Mouse (Mus musculus): ENCODE measurements at regions not wholly inside any gene's neighbourhood (a gene's known extent, or its start where the extent isn't known, plus 50 kb on each side); places are given as distances from the start of the nearest gene placed in this dataset.
"Not testable (repeated sequence)": the region's sequence is repeated elsewhere in the genome, so short reads cannot be mapped to it uniquely, and the experiment has no call there.

GRCm38 (mm10) chr3:130803591-130804326 is 73.6 kb upstream of the Rpl34 start:
- 32% methylated on average over 12 of the region's 12 CpGs for WGBS
- Histone ChIP-seq H3K9ac (replicated peaks; ENCODE audit: low read length) (no peak overlapping the region), H3K4me2 (ENCODE audit: low read depth, low read length) (no peak overlapping the region), H3K36me3 (replicated peaks; ENCODE audit: control insufficient read depth, insufficient read depth, low read depth, low read length) (no peaks in the 10 kb centered on the region), H3K27ac (replicated peaks; ENCODE audit: low read depth, low read length) (no peak overlapping the region), H3K4me1 (ENCODE audit: control insufficient read depth, insufficient read depth, low read length) (no peaks in the 10 kb centered on the region), H3K27me3 (ENCODE audit: control insufficient read depth, insufficient read depth, low read length) (no peaks in the 10 kb centered on the region), H3K4me3 (ENCODE audit: low read depth, low read length) (no peak overlapping the region), H3K9me3 (replicated peaks; ENCODE audit: control insufficient read depth, low read length) (no peaks in the 10 kb centered on the region)
- peak; percentile 65 for ATAC-seq (replicated peaks; ENCODE audit: insufficient number of reproducible peaks, low FRiP score, low TSS enrichment, low read depth)
- DNase-seq (ENCODE audit: low spot score): peak; percentile 73

- Histone ChIP-seq H3K4me2 (ENCODE audit: low read depth, low read length) (no peak overlapping the region), H3K27me3 (ENCODE audit: control insufficient read depth, insufficient read depth, low read length) (no peaks in the 10 kb centered on the region), H3K9me3 (replicated peaks; ENCODE audit: control insufficient read depth, low read length) (no peaks in the 10 kb centered on the region), H3K27ac (replicated peaks; ENCODE audit: low read depth, low read length) (no peak overlapping the region), H3K9ac (replicated peaks; ENCODE audit: low read length) (no peak overlapping the region), H3K36me3 (replicated peaks; ENCODE audit: control insufficient read depth, insufficient read depth, low read depth, low read length) (no peaks in the 10 kb centered on the region), H3K4me3 (ENCODE audit: low read depth, low read length) (no peak overlapping the region), H3K4me1 (ENCODE audit: control insufficient read depth, insufficient read depth, low read length) (no peaks in the 10 kb centered on the region)
- no peak for ATAC-seq (replicated peaks; ENCODE audit: insufficient number of reproducible peaks, low FRiP score, low TSS enrichment, low read depth)
- no peak for DNase-seq (ENCODE audit: low spot score)
- 81% methylated on average over 2 of the region's 2 CpGs for WGBS
These were observed 69.8 kb upstream of the Rpl34 start for GRCm38 (mm10) chr3:130800016-130800415.

- not testable (repeated sequence) for H3K4me1 ChIP-seq (ENCODE audit: control insufficient read depth, insufficient read depth, low read length); H3K36me3 ChIP-seq (replicated peaks; ENCODE audit: control insufficient read depth, insufficient read depth, low read depth, low read length); H3K27ac ChIP-seq (replicated peaks; ENCODE audit: low read depth, low read length); H3K9ac ChIP-seq (replicated peaks; ENCODE audit: low read length); ATAC-seq (replicated peaks; ENCODE audit: insufficient number of reproducible peaks, low FRiP score, low TSS enrichment, low read depth); H3K27me3 ChIP-seq (ENCODE audit: control insufficient read depth, insufficient read depth, low read length); H3K4me3 ChIP-seq (ENCODE audit: low read depth, low read length); H3K9me3 ChIP-seq (replicated peaks; ENCODE audit: control insufficient read depth, low read length); H3K4me2 ChIP-seq (ENCODE audit: low read depth, low read length); DNase-seq (ENCODE audit: low spot score)
- WGBS: 100% methylated on average over 1 of the region's 1 CpGs
These were observed 67.8 kb upstream of the Rpl34 start for GRCm38 (mm10) chr3:130797956-130798355.

GRCm38 (mm10) chr3:130796531-130796930 is 66.3 kb upstream of the Rpl34 start:
- no peaks in the 10 kb centered on the region for H3K4me1 ChIP-seq (ENCODE audit: control insufficient read depth, insufficient read depth, low read length)
- H3K4me2 ChIP-seq (ENCODE audit: low read depth, low read length): no peak overlapping the region
- no peaks in the 10 kb centered on the region for H3K27me3 ChIP-seq (ENCODE audit: control insufficient read depth, insufficient read depth, low read length)
- no peak overlapping the region for H3K27ac ChIP-seq (replicated peaks; ENCODE audit: low read depth, low read length)
- H3K9ac ChIP-seq (replicated peaks; ENCODE audit: low read length): no peak overlapping the region
- no peaks in the 10 kb centered on the region for H3K9me3 ChIP-seq (replicated peaks; ENCODE audit: control insufficient read depth, low read length)
- WGBS: 84% methylated on average over 8 of the region's 8 CpGs
- no peaks in the 10 kb centered on the region for H3K36me3 ChIP-seq (replicated peaks; ENCODE audit: control insufficient read depth, insufficient read depth, low read depth, low read length)
- no peak overlapping the region for H3K4me3 ChIP-seq (ENCODE audit: low read depth, low read length)
- ATAC-seq (replicated peaks; ENCODE audit: insufficient number of reproducible peaks, low FRiP score, low TSS enrichment, low read depth) (no peak), DNase-seq (ENCODE audit: low spot score) (no peak)

GRCm38 (mm10) chr3:130795396-130795795 is 65.2 kb upstream of the Rpl34 start:
- H3K4me1 ChIP-seq (ENCODE audit: control insufficient read depth, insufficient read depth, low read length): no peaks in the 10 kb centered on the region
- no peak overlapping the region for H3K4me2 ChIP-seq (ENCODE audit: low read depth, low read length)
- no peaks in the 10 kb centered on the region for H3K36me3 ChIP-seq (replicated peaks; ENCODE audit: control insufficient read depth, insufficient read depth, low read depth, low read length)
- WGBS: 57% methylated on average over 4 of the region's 4 CpGs
- H3K4me3 ChIP-seq (ENCODE audit: low read depth, low read length): no peak overlapping the region
- ATAC-seq (replicated peaks; ENCODE audit: insufficient number of reproducible peaks, low FRiP score, low TSS enrichment, low read depth) (no peak), DNase-seq (ENCODE audit: low spot score) (no peak)
- H3K9ac ChIP-seq (replicated peaks; ENCODE audit: low read length): no peak overlapping the region
- H3K27me3 ChIP-seq (ENCODE audit: control insufficient read depth, insufficient read depth, low read length): no peaks in the 10 kb centered on the region
- no peaks in the 10 kb centered on the region for H3K9me3 ChIP-seq (replicated peaks; ENCODE audit: control insufficient read depth, low read length)
- no peak overlapping the region for H3K27ac ChIP-seq (replicated peaks; ENCODE audit: low read depth, low read length)

- no peaks in the 10 kb centered on the region for H3K36me3 ChIP-seq (replicated peaks; ENCODE audit: control insufficient read depth, insufficient read depth, low read depth, low read length)
- no peak; the same call in 1 of the 2 replicates for ATAC-seq (replicated peaks; ENCODE audit: insufficient number of reproducible peaks, low FRiP score, low TSS enrichment, low read depth)
- H3K9me3 ChIP-seq (replicated peaks; ENCODE audit: control insufficient read depth, low read length): no peaks in the 10 kb centered on the region
- no peak overlapping the region for H3K9ac ChIP-seq (replicated peaks; ENCODE audit: low read length)
- H3K27me3 ChIP-seq (ENCODE audit: control insufficient read depth, insufficient read depth, low read length): no peaks in the 10 kb centered on the region
- H3K27ac ChIP-seq (replicated peaks; ENCODE audit: low read depth, low read length): no peak overlapping the region
- 32% methylated on average over 11 of the region's 13 CpGs for WGBS
- DNase-seq (ENCODE audit: low spot score): no peak
- no peaks in the 10 kb centered on the region for H3K4me1 ChIP-seq (ENCODE audit: control insufficient read depth, insufficient read depth, low read length)
- H3K4me3 ChIP-seq (ENCODE audit: low read depth, low read length): no peak overlapping the region
- no peak overlapping the region for H3K4me2 ChIP-seq (ENCODE audit: low read depth, low read length)
These were observed 64.1 kb upstream of the Rpl34 start for GRCm38 (mm10) chr3:130794142-130794925.

GRCm38 (mm10) chr3:130780706-130781240 is 50.6 kb upstream of the Rpl34 start:
- Histone ChIP-seq H3K36me3 (replicated peaks; ENCODE audit: control insufficient read depth, insufficient read depth, low read depth, low read length) (no peaks in the 10 kb centered on the region), H3K9ac (replicated peaks; ENCODE audit: low read length) (no peak overlapping the region), H3K9me3 (replicated peaks; ENCODE audit: control insufficient read depth, low read length) (no peaks in the 10 kb centered on the region), H3K4me2 (ENCODE audit: low read depth, low read length) (no peak overlapping the region), H3K27me3 (ENCODE audit: control insufficient read depth, insufficient read depth, low read length) (no peaks in the 10 kb centered on the region), H3K4me3 (ENCODE audit: low read depth, low read length) (no peak overlapping the region), H3K4me1 (ENCODE audit: control insufficient read depth, insufficient read depth, low read length) (no peaks in the 10 kb centered on the region), H3K27ac (replicated peaks; ENCODE audit: low read depth, low read length) (no peak overlapping the region)
- WGBS: 68% methylated on average over 11 of the region's 11 CpGs
- ATAC-seq (replicated peaks; ENCODE audit: insufficient number of reproducible peaks, low FRiP score, low TSS enrichment, low read depth) (no peak), DNase-seq (ENCODE audit: low spot score) (no peak)
